Mouse (Mus musculus) heart, adult 2 months (tissue): ENCODE data around the gene Pipox. TPM values are rescaled to one million over a fixed set of nuclear protein-coding genes. Genes with fewer than 3 reads are reported as not detected.
A peak's percentile ranks its signal among the peaks of the same experiment; 100 is the strongest.

ENCODE experiments used
- DNase-seq, 2 experiments: peaks; one replicate each; pipeline ENCODE4 v3.0.0; 2021
- H3K27ac ChIP-seq: fragments of 200-600 bp; 2 replicates; pipeline ENCODE4 v1.8.1; 2022
- H3K27me3 ChIP-seq: fragments of 200-500 bp; 2 replicates; pipeline ENCODE4 v1.6.1; 2012; ENCODE audit warnings: mild to moderate bottlenecking, low read length, inconsistent platforms, mixed read lengths; ENCODE audit not compliant: control insufficient read depth, insufficient read depth
- H3K36me3 ChIP-seq: fragments of 200-500 bp; 2 replicates; pipeline ENCODE4 v1.6.1; 2012; ENCODE audit warnings: low read length, inconsistent platforms; ENCODE audit not compliant: control insufficient read depth, insufficient read depth
- H3K4me1 ChIP-seq: fragments of 200-500 bp; 2 replicates; pipeline ENCODE4 v1.6.1; 2011; ENCODE audit warnings: low read length; ENCODE audit not compliant: control insufficient read depth, insufficient read depth
- H3K4me3 ChIP-seq: fragments of 200-600 bp; 2 replicates; pipeline ENCODE4 v1.8.1; 2022
- H3K79me2 ChIP-seq: fragments of 200-500 bp; replicated peaks from 2 replicates; pipeline ENCODE4 v1.6.1; 2012; ENCODE audit warnings: mild to moderate bottlenecking, inconsistent platforms, low read length, moderate library complexity, mixed read lengths; ENCODE audit not compliant: control insufficient read depth, insufficient read depth
- H3K9ac ChIP-seq: fragments of 200-500 bp; 2 replicates; pipeline ENCODE4 v1.6.1; 2012; ENCODE audit warnings: low read depth, mild to moderate bottlenecking, control low read depth, inconsistent platforms, low read length, mixed read lengths
- CTCF ChIP-seq: fragments of 200-600 bp; IDR thresholded peaks from 2 replicates; pipeline ENCODE4 v1.8.1; 2022; ENCODE audit warnings: antibody characterized with exemption, mild to moderate bottlenecking, moderate library complexity
- EP300 ChIP-seq: fragments of 200-500 bp; IDR thresholded peaks from 2 replicates; pipeline ENCODE4 v1.6.1; 2011; ENCODE audit warnings: low read depth, low read length, control low read depth; ENCODE audit not compliant: insufficient read depth
- POLR2A ChIP-seq: fragments of 200-500 bp; IDR thresholded peaks from 2 replicates; pipeline ENCODE4 v1.6.1; 2011; ENCODE audit warnings: mild to moderate bottlenecking, low read depth, low read length, control low read depth; ENCODE audit not compliant: insufficient read depth
- WGBS: fragments of 180-500 bp; shearing (Covaris S2); methylation state at CpG from one replicate; pipeline ENCODE4 v1.1.7; 2018; 5-methylcytosine and 5-hydroxymethylcytosine counted together
- intact Hi-C: fragments of 180-260 bp; cut with DNase I; formaldehyde crosslinking; loops from one replicate; pipeline ENCODE4 v1.15.1; 2025
- polyA plus RNA-seq: library from polyadenylated mRNA; depleted of rRNA; stranded (reverse); fragments of >200 nt; gene quantifications from 2 replicates; pipeline ENCODE4 v1.2.3, GENCODE M21; 2012
- total RNA-seq, 2 experiments: library from RNA; stranded (reverse); gene quantifications; 2 replicates each; pipeline ENCODE4 v1.2.3; 2021

Gene Pipox
- total and polyA plus RNA-seq, 3 experiments = 0.47 to 0.77 (median 0.52) TPM

GRCm38 (mm10) chr11:77843068-77843905 is 50.6 kb downstream of the Pipox start:
- DNase-seq = no peak
- Histone ChIP-seq H3K79me2 (no peaks in the 10 kb centered on the region), H3K36me3 (no peaks in the 10 kb centered on the region), H3K27ac (no peak overlapping the region), H3K4me3 (no peak overlapping the region), H3K4me1 (no peaks in the 10 kb centered on the region), H3K9ac (no peak overlapping the region), H3K27me3 (no peaks in the 10 kb centered on the region)
- intact Hi-C loops = no loop called here
- 84% methylated on average over 21 of the region's 21 CpGs for WGBS
- TF ChIP-seq POLR2A (no peak), CTCF (no peak), EP300 (no peak)

DNA sequence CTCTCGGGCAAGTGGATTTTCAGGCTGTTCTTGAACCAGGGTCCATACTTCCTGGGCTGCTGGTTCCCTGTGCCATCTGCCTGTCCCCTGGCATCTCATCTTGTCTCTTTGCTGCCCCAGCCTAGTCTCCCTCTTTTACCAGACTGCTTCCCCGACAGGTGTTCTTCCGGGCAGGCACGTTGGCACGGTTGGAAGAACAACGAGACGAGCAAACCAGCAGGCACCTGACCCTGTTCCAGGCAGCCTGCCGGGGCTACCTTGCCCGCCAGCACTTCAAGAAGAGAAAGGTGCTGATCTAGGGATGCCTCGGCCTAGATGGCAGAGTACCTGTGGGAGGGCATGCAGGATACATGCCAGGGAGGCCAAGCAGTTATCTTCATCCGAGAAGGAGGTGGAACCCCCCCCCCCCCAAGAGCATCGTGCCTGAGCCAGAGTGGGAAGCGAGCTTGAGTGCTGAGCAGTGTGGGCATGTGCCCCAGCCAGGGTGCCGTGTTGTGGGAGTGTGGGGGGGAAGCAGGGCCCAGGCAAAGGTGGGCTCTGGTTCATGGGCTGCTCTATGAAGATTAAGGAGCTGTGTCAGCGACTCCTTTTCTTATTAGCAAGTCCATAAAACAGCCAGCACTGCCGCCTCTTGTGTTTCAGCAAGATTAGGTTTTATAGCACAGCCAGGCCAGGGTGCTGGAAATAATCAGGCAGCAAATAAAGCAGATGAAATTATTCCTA is 53.2 kb downstream of the Pipox start:
- no peak overlapping the region for H3K27ac ChIP-seq
- H3K79me2 ChIP-seq = no peaks in the 10 kb centered on the region
- no peak overlapping the region for H3K4me3 ChIP-seq
- H3K36me3 ChIP-seq = no peaks in the 10 kb centered on the region
- no peak for DNase-seq
- 82% methylated on average over 16 of the region's 16 CpGs for WGBS
- no peak overlapping the region for H3K9ac ChIP-seq
- H3K4me1 ChIP-seq = no peaks in the 10 kb centered on the region
- TF ChIP-seq CTCF (no peak), EP300 (no peak), POLR2A (no peak)
- no peaks in the 10 kb centered on the region for H3K27me3 ChIP-seq
- intact Hi-C loops = no loop called here

DNA sequence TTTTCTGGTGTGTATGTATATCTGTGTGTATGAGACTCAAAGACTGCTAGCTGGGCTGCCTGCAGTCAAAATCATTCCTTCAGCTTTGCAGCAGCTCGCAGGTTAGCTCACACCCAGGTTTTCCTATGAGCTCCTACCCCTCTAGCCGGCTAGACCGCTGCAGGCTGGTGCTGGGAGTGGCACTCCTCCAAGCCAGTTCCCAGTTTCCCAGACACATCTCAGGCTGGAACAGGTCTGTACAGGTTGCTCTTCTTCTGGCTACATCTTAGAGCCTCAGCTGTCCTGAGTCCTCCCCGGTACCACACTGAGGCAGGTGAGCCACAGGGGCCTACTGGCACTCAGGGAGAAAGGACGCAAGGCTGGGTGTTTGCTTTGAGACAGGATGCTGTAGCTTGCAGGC is 56.0 kb downstream of the Pipox start:
- no peak overlapping the region for H3K27ac ChIP-seq
- H3K9ac ChIP-seq = no peak overlapping the region
- no peak for DNase-seq
- H3K27me3 ChIP-seq = no peaks in the 10 kb centered on the region
- TF ChIP-seq POLR2A (no peak), CTCF (no peak), EP300 (no peak)
- no peaks in the 10 kb centered on the region for H3K79me2 ChIP-seq
- H3K36me3 ChIP-seq = no peaks in the 10 kb centered on the region
- no peaks in the 10 kb centered on the region for H3K4me1 ChIP-seq
- intact Hi-C loops = no loop called here
- H3K4me3 ChIP-seq = no peak overlapping the region
- 86% methylated on average over 5 of the region's 5 CpGs for WGBS

DNA sequence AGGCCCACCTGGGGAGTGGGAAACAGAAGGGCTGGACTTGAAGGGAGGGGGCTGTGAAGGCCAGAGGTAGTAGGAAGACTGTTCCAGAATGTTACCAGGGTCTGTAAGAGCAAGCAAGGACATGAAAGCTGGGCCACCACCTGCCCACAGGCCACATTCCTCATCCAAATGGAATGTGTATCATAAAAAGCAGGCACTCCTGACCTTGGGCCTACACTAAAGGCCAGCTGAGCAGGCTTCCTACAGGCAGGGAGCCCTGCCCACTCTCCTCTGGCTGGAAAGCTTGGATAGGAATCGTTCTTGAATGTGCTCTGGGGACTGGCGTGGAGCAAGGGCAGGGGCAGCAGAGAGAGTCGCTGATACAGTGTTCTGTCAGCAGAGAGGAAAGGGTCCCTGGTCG is 57.1 kb downstream of the Pipox start:
- Histone ChIP-seq H3K4me1 (no peaks in the 10 kb centered on the region), H3K27me3 (no peaks in the 10 kb centered on the region), H3K9ac (no peak overlapping the region), H3K36me3 (no peaks in the 10 kb centered on the region), H3K79me2 (no peaks in the 10 kb centered on the region), H3K27ac (no peak overlapping the region), H3K4me3 (no peak overlapping the region)
- intact Hi-C loops = no loop called here
- peak in 1 of 2 experiments; percentile 24 for DNase-seq
- 38% methylated on average over 4 of the region's 4 CpGs for WGBS
- no peak for TF ChIP-seq CTCF
- TF ChIP-seq EP300 = no peak

- no peak overlapping the region for H3K27ac ChIP-seq
- H3K4me1 ChIP-seq = no peaks in the 10 kb centered on the region
- 74% methylated on average over 5 of the region's 5 CpGs for WGBS
- H3K4me3 ChIP-seq = no peak overlapping the region
- H3K36me3 ChIP-seq = no peaks in the 10 kb centered on the region
- TF ChIP-seq EP300 (no peak), POLR2A (no peak), CTCF (no peak)
- no peaks in the 10 kb centered on the region for H3K27me3 ChIP-seq
- intact Hi-C loops = no loop called here
- DNase-seq = no peak
- H3K9ac ChIP-seq = no peak overlapping the region
- H3K79me2 ChIP-seq = no peaks in the 10 kb centered on the region
Observed at GRCm38 (mm10) chr11:77836290-77836689, 57.6 kb downstream of the Pipox start.

DNA sequence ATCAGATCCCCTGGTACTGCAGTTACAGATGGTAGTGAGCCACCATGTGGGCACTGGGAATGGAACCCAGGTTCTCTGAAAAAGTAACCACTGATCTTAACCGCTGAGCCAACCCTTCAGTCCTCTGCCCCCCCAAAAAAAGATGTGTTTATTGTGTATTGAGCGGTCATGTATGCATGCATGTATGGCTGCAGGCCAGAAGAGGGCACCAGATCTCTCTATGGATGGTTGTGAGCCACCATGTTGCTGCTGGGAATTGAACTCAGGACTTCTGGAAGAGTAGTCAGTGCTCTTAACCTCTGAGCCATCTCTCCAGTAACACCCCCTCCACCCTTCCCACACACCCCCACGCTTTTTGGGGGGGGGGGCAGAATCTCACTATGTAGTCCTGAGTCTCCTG is 58.8 kb downstream of the Pipox start:
- no peak overlapping the region for H3K4me3 ChIP-seq
- no peaks in the 10 kb centered on the region for H3K27me3 ChIP-seq
- intact Hi-C loops = no loop called here
- no peak overlapping the region for H3K27ac ChIP-seq
- H3K36me3 ChIP-seq = no peaks in the 10 kb centered on the region
- WGBS = 87% methylated on average over 3 of the region's 3 CpGs
- H3K79me2 ChIP-seq = no peaks in the 10 kb centered on the region
- H3K9ac ChIP-seq = no peak overlapping the region
- no peak for DNase-seq
- H3K4me1 ChIP-seq = no peaks in the 10 kb centered on the region
- TF ChIP-seq POLR2A (no peak), EP300 (no peak), CTCF (peak; percentile 53)
